Mouse (Mus musculus): ENCODE measurements at regions not wholly inside any gene's neighbourhood (a gene's known extent, or its start where the extent isn't known, plus 50 kb on each side); places are given as distances from the start of the nearest gene placed in this dataset.

- Histone ChIP-seq H3K4me2 (replicated peaks; ENCODE audit: low read depth) (no peak overlapping the region), H3K4me3 (ENCODE audit: low read depth, low read length) (no peak overlapping the region), H3K4me1 (replicated peaks; ENCODE audit: control insufficient read depth, insufficient read depth, low read length) (no peaks in the 10 kb centered on the region), H3K9me3 (ENCODE audit: control insufficient read depth) (no peaks in the 10 kb centered on the region), H3K27ac (ENCODE audit: low read depth, low read length) (no peak overlapping the region), H3K27me3 (replicated peaks; ENCODE audit: control insufficient read depth, insufficient read depth, low read length) (no peaks in the 10 kb centered on the region), H3K9ac (ENCODE audit: low read depth, low read length) (no peak overlapping the region), H3K36me3 (ENCODE audit: control insufficient read depth, insufficient read depth) (no peaks in the 10 kb centered on the region)
- WGBS: 90% methylated on average over 11 of the region's 11 CpGs
- no peak for ATAC-seq
- TF ChIP-seq CTCF (IDR thresholded peaks at IDR 0.05; ENCODE audit: low read depth): no peak
These were observed 110.6 kb downstream of the Kctd15 start for GRCm38 (mm10) chr7:34545906-34546305.

DNA sequence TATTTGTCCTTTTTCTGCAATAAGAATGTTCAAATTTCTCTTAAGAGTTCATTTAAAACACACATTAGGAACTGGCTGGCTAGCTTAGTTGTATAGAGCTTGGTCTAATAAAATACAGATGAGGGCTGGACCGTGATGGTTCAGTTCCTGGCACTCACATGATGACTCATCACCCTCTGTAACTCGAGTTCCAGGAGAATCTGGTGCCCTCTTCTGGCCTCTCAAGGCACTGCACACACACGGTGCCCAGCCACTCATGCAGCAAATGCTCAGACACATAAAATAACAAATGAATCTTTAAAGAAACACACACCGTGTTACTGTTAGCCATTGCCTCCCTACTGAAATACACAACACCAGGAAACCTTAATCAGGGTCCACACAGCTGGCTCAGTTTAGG is 114.6 kb downstream of the Kctd15 start:
- peak; percentile 46 for TF ChIP-seq CTCF (IDR thresholded peaks at IDR 0.05; ENCODE audit: low read depth)
- no peak overlapping the region for H3K27ac ChIP-seq (ENCODE audit: low read depth, low read length)
- no peak for ATAC-seq
- WGBS: 80% methylated on average over 4 of the region's 4 CpGs
- no peaks in the 10 kb centered on the region for H3K36me3 ChIP-seq (ENCODE audit: control insufficient read depth, insufficient read depth)
- H3K4me3 ChIP-seq (ENCODE audit: low read depth, low read length): no peak overlapping the region
- no peaks in the 10 kb centered on the region for H3K9me3 ChIP-seq (ENCODE audit: control insufficient read depth)
- no peak overlapping the region for H3K9ac ChIP-seq (ENCODE audit: low read depth, low read length)
- H3K27me3 ChIP-seq (replicated peaks; ENCODE audit: control insufficient read depth, insufficient read depth, low read length): no peaks in the 10 kb centered on the region
- no peaks in the 10 kb centered on the region for H3K4me1 ChIP-seq (replicated peaks; ENCODE audit: control insufficient read depth, insufficient read depth, low read length)
- H3K4me2 ChIP-seq (replicated peaks; ENCODE audit: low read depth): no peak overlapping the region

DNA sequence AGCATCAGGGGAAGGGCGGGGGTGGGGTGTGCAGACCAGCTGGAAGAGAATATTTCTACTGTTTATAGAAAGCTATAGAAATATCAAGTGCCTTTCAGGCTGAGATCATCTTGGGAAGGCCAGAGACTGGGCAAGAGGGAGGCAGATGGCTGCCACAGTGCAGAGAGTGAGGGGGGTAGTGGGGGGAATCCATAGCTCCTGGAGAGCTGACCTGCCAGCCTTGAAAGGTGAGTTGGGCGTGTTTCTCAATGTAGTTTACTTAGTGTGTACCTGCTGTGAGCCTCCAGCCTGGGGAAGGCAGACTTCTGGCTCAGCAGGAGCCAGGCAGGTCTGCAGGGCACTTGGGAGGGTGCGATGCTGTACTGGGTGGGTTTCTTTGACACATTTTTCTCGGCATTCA is 115.5 kb downstream of the Kctd15 start:
- Histone ChIP-seq H3K9me3 (ENCODE audit: control insufficient read depth) (no peaks in the 10 kb centered on the region), H3K36me3 (ENCODE audit: control insufficient read depth, insufficient read depth) (no peaks in the 10 kb centered on the region), H3K27ac (ENCODE audit: low read depth, low read length) (no peak overlapping the region), H3K4me3 (ENCODE audit: low read depth, low read length) (no peak overlapping the region), H3K4me2 (replicated peaks; ENCODE audit: low read depth) (no peak overlapping the region), H3K4me1 (replicated peaks; ENCODE audit: control insufficient read depth, insufficient read depth, low read length) (no peaks in the 10 kb centered on the region), H3K27me3 (replicated peaks; ENCODE audit: control insufficient read depth, insufficient read depth, low read length) (no peaks in the 10 kb centered on the region), H3K9ac (ENCODE audit: low read depth, low read length) (no peak overlapping the region)
- 45% methylated on average over 4 of the region's 4 CpGs for WGBS
- ATAC-seq: no peak
- TF ChIP-seq CTCF (IDR thresholded peaks at IDR 0.05; ENCODE audit: low read depth): no peak

GRCm38 (mm10) chr7:34539856-34540255 is 116.7 kb downstream of the Kctd15 start:
- H3K9ac ChIP-seq (ENCODE audit: low read depth, low read length): no peak overlapping the region
- no peaks in the 10 kb centered on the region for H3K27me3 ChIP-seq (replicated peaks; ENCODE audit: control insufficient read depth, insufficient read depth, low read length)
- no peak overlapping the region for H3K4me2 ChIP-seq (replicated peaks; ENCODE audit: low read depth)
- ATAC-seq: no peak
- H3K27ac ChIP-seq (ENCODE audit: low read depth, low read length): no peak overlapping the region
- no peak overlapping the region for H3K4me3 ChIP-seq (ENCODE audit: low read depth, low read length)
- H3K36me3 ChIP-seq (ENCODE audit: control insufficient read depth, insufficient read depth): no peaks in the 10 kb centered on the region
- no peak for TF ChIP-seq CTCF (IDR thresholded peaks at IDR 0.05; ENCODE audit: low read depth)
- WGBS: 96% methylated on average over 2 of the region's 2 CpGs
- no peaks in the 10 kb centered on the region for H3K4me1 ChIP-seq (replicated peaks; ENCODE audit: control insufficient read depth, insufficient read depth, low read length)
- H3K9me3 ChIP-seq (ENCODE audit: control insufficient read depth): no peaks in the 10 kb centered on the region

DNA sequence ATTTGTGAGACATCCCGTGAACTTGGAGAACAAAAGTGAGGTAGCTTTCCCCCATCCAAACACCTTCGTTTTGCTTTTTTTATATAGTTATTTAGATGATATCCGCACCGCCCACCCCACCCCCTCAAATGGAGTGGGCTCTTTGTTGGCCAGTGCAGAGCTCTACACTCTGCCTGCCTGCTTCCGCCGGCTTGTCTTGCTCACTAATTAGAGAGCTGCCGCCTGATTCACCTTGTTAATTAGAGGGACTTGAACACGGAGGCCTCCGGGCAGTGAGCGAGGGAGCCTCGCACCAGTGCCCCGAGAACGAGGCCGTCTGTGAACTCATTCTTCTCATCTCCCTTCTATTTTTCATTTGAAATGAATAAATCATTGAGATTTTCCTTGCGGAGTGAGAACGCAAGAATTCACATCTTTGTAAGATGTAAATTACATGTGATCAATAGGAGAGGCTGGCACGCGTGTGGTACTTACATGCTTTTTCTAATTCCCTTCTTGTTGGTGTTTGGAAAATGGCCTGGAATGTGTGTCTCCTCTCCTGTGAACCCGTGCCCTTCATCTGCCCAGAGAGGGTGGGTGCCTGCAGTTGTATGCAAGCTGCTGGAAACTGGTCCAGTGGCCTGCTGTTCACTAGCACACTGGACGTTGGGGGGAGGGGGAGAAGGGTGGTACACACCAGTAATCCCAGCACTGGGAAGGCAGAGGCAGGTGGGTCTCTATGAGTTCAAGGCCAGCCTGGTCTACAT is 118.0 kb downstream of the Kctd15 start:
- H3K27me3 ChIP-seq (replicated peaks; ENCODE audit: control insufficient read depth, insufficient read depth, low read length): no peaks in the 10 kb centered on the region
- no peak overlapping the region for H3K9ac ChIP-seq (ENCODE audit: low read depth, low read length)
- 88% methylated on average over 20 of the region's 20 CpGs for WGBS
- no peaks in the 10 kb centered on the region for H3K36me3 ChIP-seq (ENCODE audit: control insufficient read depth, insufficient read depth)
- H3K4me2 ChIP-seq (replicated peaks; ENCODE audit: low read depth): no peak overlapping the region
- no peaks in the 10 kb centered on the region for H3K4me1 ChIP-seq (replicated peaks; ENCODE audit: control insufficient read depth, insufficient read depth, low read length)
- no peaks in the 10 kb centered on the region for H3K9me3 ChIP-seq (ENCODE audit: control insufficient read depth)
- ATAC-seq: no peak
- no peak for TF ChIP-seq CTCF (IDR thresholded peaks at IDR 0.05; ENCODE audit: low read depth)
- H3K4me3 ChIP-seq (ENCODE audit: low read depth, low read length): no peak overlapping the region
- H3K27ac ChIP-seq (ENCODE audit: low read depth, low read length): no peak overlapping the region

DNA sequence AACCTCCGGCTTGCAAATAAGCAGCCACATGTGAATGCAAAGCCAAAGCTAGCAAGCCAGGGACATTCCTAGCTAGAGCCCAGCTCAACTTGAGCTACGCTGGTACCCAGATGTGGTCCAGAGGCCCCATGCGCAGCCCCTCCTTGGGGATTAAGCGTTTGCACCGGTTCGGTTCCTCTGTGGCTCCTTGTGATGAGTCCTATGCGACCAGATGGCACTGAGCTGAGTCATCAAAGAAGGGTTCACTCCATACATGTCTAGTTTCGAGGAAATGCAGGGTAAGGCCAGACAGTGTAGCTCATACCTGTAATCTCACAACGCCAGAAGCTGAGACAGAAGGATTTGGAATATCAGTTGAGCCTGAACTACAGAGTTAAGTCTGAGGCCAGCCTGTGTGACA is 119.4 kb downstream of the Kctd15 start:
- WGBS: 78% methylated on average over 9 of the region's 9 CpGs
- Histone ChIP-seq H3K9me3 (ENCODE audit: control insufficient read depth) (no peaks in the 10 kb centered on the region), H3K4me1 (replicated peaks; ENCODE audit: control insufficient read depth, insufficient read depth, low read length) (no peaks in the 10 kb centered on the region), H3K27me3 (replicated peaks; ENCODE audit: control insufficient read depth, insufficient read depth, low read length) (no peaks in the 10 kb centered on the region), H3K27ac (ENCODE audit: low read depth, low read length) (no peak overlapping the region), H3K36me3 (ENCODE audit: control insufficient read depth, insufficient read depth) (no peaks in the 10 kb centered on the region), H3K4me3 (ENCODE audit: low read depth, low read length) (no peak overlapping the region), H3K4me2 (replicated peaks; ENCODE audit: low read depth) (no peak overlapping the region), H3K9ac (ENCODE audit: low read depth, low read length) (no peak overlapping the region)
- TF ChIP-seq CTCF (IDR thresholded peaks at IDR 0.05; ENCODE audit: low read depth): no peak
- ATAC-seq: no peak
